Mouse (Mus musculus): ENCODE measurements around the gene Mmp11.

Mmp11 gene

DNA sequence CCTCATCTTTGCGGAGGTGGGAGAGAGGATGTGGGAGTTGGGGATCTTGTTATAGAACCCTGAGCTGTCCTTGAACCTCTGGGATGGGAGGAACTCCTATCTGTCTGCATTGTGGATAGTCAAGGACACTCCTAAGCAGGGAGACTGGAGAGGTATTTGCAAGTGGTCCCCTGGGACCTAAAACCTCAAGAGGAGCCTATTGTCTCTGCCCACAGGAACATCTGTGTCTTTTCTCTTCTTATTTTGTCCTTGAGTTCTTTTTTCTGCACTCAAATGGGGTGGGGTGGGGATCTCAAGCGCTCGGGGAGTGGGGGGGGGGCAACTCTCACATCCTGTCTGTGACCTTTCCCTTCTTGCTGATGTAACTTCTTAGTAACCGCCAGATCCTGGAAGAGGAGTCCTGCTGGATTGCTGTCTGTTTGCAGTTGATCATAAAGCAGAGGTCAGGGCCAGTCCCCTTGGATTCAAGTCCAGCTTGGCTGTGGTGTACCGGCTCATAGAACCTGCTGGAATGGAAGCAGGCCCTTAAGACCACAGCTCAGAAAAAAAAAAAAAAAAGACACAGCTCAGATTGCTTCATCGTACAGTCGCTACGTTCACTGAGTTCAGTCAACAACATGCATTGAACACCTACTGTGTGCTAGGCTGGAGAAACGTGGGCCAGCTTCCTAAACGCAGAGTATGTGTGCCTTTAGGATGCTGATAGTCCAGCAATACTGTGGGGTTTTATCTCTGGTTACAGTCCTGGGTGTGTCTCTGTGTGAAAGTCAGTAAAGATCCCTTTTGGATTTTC is 1.8 kb upstream of the Mmp11 start:
- no peak for DNase-seq (ENCODE audit: low spot score)

DNA sequence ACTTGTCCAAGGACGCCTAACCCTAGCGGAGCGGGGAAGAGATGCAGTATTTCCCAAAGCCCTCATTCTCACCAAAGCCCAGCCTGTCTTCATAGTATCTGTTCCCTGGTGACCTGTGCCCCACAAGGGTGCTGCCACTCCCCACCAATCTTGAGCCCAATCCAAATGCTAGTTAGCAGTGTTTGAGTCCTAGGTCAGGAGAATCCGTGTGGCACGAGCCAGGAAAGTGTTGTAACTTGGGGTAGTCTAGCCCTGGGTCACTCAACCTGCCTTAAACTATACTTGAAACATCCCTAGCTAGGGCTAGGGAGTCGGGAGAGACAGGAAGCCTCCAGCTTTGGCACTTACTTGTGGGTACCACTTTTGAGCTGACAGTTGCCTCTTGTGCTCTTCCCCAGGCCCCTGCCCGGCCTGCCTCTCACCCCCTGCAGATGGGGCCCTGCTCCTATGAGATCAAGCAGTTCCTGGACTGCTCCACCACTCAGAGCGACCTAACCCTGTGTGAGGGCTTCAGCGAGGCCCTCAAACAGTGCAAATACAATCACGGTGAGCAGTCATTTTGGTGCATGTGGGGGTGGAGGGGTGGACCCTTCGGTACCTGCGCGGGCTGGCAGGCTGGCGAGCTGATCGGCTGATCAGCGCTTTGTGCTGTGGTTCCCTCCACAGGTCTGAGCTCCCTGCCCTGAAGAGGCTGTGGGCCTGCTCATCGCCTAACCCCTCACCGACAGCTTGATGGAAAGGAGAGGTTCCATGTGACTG is 792 bp upstream of the Mmp11 start:
- DNase-seq (ENCODE audit: low spot score), result no peak

GRCm38 (mm10) chr10:75934991-75935390 is 1.3 kb downstream of the Mmp11 start:
- no peak for DNase-seq (ENCODE audit: low spot score)

GRCm38 (mm10) chr10:75932891-75933290 is 3.4 kb downstream of the Mmp11 start, which contains the start of gene Chchd10:
Chchd10 (plus strand) TSS chr10:75933130.
- DNase-seq (ENCODE audit: low spot score), result no peak

- no peak for DNase-seq (ENCODE audit: low spot score)
Observed at GRCm38 (mm10) chr10:75932081-75932678, 4.1 kb downstream of the Mmp11 start.

DNA sequence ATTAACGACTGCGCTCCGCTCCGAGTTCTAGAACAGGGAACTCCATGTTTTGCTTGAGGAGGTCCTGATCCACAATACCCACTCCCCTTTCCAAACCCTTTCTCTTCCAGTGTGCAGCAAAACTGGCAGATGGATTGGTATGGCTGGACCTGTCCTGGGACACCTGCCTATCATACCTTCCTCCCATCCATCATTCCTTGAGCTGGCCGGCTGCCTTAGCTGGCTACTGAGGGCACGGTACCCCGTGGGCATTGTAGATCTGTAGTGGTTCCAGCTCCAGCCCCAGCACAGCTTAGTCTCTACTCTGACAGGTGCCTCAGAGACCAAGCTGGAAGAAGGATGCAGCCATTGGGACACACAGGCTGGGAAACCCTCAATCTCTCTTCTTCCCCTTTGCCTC is 5.0 kb downstream of the Mmp11 start:
- no peak for DNase-seq (ENCODE audit: low spot score)

DNA sequence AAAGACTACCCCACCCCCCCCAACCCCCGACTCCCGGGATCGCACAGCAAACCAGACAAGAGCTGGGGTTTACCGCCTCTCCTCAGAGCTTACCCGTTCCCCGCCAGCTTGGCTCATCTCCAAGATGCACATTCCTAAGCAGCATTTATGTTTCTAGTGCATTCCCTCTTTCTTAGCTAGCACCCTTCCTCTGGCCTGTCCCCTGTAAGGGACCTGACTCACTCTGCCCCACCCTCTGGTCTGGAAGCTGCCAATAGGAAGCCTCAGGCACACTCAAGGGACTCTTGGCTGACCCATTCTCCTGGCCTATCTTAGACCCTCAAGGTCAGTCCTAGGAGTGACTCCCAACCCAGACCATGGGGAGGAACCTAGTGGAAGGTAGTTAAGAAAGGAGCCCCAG is 6.0 kb downstream of the Mmp11 start:
- no peak for DNase-seq (ENCODE audit: low spot score)

DNA sequence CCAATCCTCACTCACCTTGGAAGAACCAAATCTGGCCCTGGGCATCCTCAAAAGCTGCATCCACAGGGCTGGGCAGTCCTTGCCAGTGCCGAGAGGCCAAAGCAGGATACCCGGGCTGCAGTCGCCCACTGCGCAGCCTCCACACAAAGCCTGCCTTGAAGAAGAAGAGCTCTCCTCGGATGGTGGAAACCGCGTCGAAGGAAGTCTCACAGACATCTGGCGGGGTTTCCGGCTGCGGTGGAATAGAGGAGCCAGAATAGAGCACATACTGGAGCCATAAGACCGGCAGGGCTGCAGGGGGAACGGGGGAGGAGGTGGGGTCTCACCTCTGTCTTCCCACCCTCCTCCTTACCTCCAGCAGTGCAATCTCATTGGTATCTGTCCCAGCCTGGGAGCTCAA is 9.9 kb downstream of the Mmp11 start:
- DNase-seq (ENCODE audit: low spot score), result no peak

DNA sequence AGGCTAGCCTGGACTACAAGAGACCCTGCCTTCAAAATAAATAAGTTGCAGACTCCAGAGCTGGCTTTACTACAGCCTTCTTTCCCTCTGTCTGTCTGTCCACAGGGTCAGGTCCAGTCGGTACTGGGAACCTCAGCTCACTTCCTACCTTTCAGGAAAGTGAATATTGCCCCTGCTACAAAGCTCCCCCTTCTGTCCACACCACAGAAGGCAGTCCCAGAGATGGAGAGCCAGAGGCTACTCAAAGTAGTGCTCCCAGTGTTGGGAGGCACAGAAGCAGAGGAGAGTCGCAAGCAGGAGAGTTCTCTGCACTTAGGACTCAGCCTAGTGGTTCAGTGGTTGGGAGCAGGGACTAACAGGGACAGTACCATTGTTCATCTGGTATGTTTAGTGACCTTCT is 12.0 kb downstream of the Mmp11 start:
- no peak for DNase-seq (ENCODE audit: low spot score)

DNA sequence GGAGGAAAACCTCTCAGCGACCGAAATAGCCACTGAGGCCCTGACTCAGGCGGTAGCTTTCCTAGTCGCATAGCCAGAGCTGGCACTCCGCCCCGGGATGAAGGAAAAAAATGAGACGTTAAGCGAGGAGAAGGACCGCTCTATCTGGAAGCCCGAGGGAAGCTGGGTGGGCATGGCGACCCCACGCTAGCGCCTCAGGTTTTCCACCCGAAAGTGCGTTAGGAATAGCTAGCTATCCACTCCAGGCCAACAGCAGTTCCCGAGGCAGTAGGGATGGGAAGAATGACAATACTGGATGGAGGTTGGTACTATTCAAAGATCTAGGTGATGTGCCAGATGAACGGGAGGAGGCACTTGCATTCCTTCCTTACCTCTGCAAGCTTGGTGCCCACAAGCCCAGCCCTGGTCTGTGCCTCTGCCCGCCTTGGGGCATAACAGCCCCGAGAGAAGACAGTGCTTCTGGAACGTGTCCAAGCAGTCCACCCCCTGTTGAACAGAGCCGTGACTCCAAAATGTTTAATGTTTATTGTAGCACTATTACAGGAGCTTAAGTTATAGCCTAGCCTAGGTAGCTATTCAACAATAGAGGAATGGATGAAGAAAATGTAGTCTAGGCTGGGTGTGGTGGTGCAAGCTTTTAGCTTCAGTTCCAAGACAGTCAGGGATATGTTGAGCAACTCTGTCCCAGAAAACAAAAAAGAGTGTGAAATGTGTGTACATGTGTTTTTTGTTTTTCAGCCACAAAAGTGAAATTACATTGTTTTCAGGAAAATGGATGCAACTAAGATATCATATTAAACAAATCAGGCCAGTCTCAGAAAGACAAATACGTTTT is 14.4 kb downstream of the Mmp11 start:
- DNase-seq (ENCODE audit: low spot score), result no peak

GRCm38 (mm10) chr10:75921026-75921725 is 15.1 kb downstream of the Mmp11 start, which contains the start of gene Smarcb1:
Smarcb1 (minus strand) TSS chr10:75921617.
- DNase-seq (ENCODE audit: low spot score), result peak; percentile 87

GRCm38 (mm10) chr10:75919026-75919425 is 17.3 kb downstream of the Mmp11 start:
- DNase-seq (ENCODE audit: low spot score), result no peak

- no peak for DNase-seq (ENCODE audit: low spot score)
Observed at GRCm38 (mm10) chr10:75916840-75917239, 19.5 kb downstream of the Mmp11 start.

- no peak for DNase-seq (ENCODE audit: low spot score)
Observed at GRCm38 (mm10) chr10:75915557-75915956, 20.7 kb downstream of the Mmp11 start.

DNA sequence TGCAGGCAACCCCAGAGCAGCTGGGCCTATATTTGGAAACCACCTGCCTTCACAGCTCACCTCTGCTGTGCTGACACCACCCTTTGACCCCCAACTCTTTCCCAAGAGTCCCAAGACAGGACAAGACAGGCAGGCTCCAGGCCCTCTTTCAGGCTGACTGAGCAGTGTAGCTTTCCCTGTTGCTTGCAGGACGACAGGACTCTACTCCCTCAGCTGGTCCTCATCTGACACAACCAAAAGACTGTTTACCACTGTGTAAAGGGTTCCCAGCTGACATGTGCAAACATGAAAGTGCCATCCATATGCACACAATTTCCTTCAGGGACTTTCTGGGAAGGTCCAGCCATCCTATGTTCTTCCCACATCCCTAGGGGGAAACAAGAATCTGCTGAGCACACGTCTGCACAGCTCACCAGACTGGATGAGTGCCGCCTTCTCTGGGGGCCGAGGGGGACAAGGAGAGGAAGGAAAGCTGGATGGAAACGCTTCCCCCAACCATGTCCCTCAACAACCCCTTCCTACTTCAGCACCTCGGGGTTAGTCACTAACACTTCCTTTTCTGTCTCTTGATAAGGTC is 23.2 kb downstream of the Mmp11 start:
- DNase-seq (ENCODE audit: low spot score), result no peak

DNA sequence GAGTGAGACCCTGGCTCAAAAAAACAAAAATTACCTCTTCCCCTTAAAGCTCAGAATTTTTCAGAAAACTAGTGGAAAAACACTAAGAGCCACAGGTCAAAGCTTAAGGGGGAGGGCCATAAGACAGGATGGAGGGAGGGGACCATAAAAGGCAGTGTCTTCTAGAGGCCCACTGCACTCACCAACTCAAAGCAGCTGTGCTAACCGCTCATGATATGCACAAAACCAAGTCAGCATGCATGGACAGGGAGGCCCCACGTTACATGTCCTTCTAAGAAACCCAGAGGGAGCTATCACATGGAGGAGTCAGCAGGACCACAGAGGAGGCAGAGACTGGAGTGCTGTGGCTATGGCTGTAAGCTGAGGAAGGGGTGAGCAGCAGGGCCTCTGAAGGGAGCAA is 25.6 kb downstream of the Mmp11 start:
- DNase-seq (ENCODE audit: low spot score), result no peak

DNA sequence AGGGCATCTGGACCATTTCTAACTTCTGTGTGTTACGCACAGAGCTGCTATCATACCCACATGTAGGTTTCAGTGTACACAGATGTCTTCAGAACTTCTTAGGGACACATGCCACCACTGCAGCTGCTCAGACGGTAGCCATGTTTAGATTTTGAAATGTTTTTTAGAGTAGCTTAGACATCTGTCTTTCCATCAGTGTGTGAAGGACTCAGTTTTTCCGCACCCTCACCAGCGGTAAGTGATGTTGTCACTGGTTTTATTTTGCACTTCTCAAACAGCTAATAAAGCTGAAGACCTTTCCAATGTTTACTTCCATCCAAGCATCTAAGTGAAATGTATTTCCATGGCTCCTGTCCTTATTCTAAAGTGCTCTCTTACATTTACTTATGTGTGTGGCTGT is 29.4 kb downstream of the Mmp11 start:
- DNase-seq (ENCODE audit: low spot score), result no peak

- DNase-seq (ENCODE audit: low spot score), result no peak
Observed at GRCm38 (mm10) chr10:75904391-75904790, 31.9 kb downstream of the Mmp11 start.

GRCm38 (mm10) chr10:75898846-75899245 is 37.5 kb downstream of the Mmp11 start:
- no peak for DNase-seq (ENCODE audit: low spot score)

DNA sequence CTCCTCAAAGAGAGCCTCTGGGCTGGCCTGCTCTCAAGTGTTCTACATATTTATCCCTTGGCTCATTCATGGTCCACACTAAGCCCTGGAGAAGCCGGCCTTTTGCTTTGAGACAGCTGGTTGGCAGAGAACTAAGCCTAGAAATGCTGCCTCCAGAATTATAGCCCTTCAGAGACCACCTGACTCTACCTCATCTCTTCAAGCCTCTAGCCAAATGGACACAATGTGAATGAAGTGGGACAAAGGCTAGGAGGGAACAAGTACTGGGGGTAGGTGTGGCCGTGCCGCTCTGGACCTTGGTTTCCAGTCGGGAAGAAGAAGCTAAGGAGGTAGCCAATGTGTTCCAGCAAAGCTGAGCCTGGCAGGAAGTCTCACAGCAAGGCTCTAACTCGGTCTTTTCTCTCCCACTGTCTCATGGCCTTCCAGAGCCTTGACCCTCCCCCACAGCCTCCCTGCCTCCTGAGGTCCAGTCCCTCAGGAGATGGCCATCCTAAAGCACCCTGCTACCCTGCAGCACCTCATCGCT is 38.2 kb downstream of the Mmp11 start:
- no peak for DNase-seq (ENCODE audit: low spot score)

DNA sequence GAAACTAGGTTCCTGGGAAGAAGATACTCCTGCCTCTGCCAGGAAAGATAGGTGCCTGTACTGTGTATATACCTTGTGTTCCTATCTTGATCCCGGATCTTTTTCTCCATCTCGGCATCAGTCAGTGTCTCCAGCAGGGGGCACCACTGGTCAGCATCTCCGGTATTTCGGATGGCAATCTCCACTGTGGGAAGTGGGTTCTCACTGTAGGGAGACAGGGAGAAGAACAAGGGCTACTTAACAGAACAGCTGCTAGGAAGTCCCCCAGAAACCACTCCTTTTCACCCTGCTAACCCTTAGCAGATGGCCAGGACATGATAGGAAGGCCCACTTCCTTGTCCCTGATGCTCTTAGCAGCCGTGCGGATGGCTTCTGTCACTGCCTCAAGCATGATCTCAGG is 38.9 kb downstream of the Mmp11 start:
- no peak for DNase-seq (ENCODE audit: low spot score)

Measured in left cerebral cortex, adult 11 months (tissue).